ENCODE assay signal across 8 mouse cellular contexts in the genomic region with DNA sequence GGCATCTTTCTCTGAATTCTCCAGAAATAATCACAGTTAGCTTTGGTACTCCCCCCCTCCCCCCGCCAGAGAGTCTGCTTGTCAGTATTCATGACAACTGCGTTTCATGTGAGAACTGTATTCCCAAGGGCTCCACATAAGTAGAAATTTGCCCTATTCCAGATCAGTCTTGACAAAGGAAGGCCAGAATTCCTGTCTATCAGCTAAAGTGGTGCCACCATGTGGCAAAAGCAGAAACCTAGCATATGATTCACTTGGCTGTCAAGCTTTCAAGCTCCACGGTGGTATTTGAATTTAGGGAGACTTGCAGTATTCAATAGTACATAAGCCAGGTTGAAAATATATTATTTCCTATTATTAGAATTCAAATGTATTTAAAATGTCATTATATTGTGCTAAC. TPM values are rescaled to one million over a fixed set of nuclear protein-coding genes. Genes with fewer than 3 reads are reported as not detected.
DNase-seq lines count a peak whose midpoint lies in the region; ATAC-seq and TF ChIP-seq lines count a peak whose summit lies in the region.

No protein-coding gene starts in this region.

- no peak for TF ChIP-seq RAD21 in MEL (IDR thresholded peaks at IDR 0.05; ENCODE audit: low read depth, low read length)

- peak in 1 of 3 experiments; percentile 21; a peak in 1 of 6 replicates for TF ChIP-seq CTCF in MEL (IDR thresholded peaks at IDR 0.05 in 2 of 3, conservative IDR thresholded peaks at IDR 0.05 in 1 of 3; ENCODE audit: control insufficient read depth in 1 of 3, insufficient read depth in 1 of 3, low read depth in 2 of 3, low read length in 3 of 3, poor library complexity in 1 of 3, severe bottlenecking in 1 of 3)

- ATAC-seq in intestine, embryonic 14.5 days (replicated peaks; ENCODE audit: low FRiP score, low TSS enrichment, low read depth) = 0 out of 2 replicates have a peak, but pooled peaks have one; percentile 43
- ATAC-seq in intestine, embryonic 15.5 days = no peak
- 0 out of 2 replicates have a peak, but pooled peaks have one; percentile 42 for ATAC-seq in common myeloid progenitor, adult 5-6 weeks (replicated peaks; ENCODE audit: low read depth, poor library complexity, severe bottlenecking)
- no peak for ATAC-seq in CD4-positive, CD25-positive, alpha-beta regulatory T cell, adult 4 months

- no peak overlapping the region for H3K4me3 ChIP-seq in intestine, embryonic 14.5 days (ENCODE audit: low read depth, low read length)
- H3K4me3 ChIP-seq in intestine, embryonic 15.5 days (replicated peaks) = no peak overlapping the region
- H3K4me3 ChIP-seq in MEL (ENCODE audit: control insufficient read depth in 1 of 2, insufficient read depth in 1 of 2, low read depth in 2 of 2, low read length in 2 of 2) = no peak overlapping the region

- no peaks in the 10 kb centered on the region for H3K36me3 ChIP-seq in intestine, embryonic 14.5 days (ENCODE audit: control insufficient read depth, insufficient read depth, low read length)
- no peaks in the 10 kb centered on the region for H3K36me3 ChIP-seq in intestine, embryonic 15.5 days
- H3K36me3 ChIP-seq in MEL (ENCODE audit: control insufficient read depth in 1 of 2, insufficient read depth in 2 of 2, low read length in 2 of 2) = no peaks in the 10 kb centered on the region

- no peaks in the 10 kb centered on the region for H3K4me1 ChIP-seq in intestine, embryonic 14.5 days (replicated peaks; ENCODE audit: control insufficient read depth, insufficient read depth, low read length)
- H3K4me1 ChIP-seq in intestine, embryonic 15.5 days (replicated peaks) = no peaks in the 10 kb centered on the region
- no peaks in the 10 kb centered on the region for H3K4me1 ChIP-seq in MEL (ENCODE audit: control insufficient read depth in 1 of 2, insufficient read depth in 2 of 2, low read length in 2 of 2)

- DNase-seq in intestine, embryonic 14.5 days (ENCODE audit: low spot score) = no peak
- DNase-seq in MEL (ENCODE audit: low read depth, low spot score) = peak; percentile 9
- DNase-seq in layer of hippocampus, adult 9-11 months = peak; percentile 6
- peak; percentile 5 for DNase-seq in right cerebral cortex, postnatal 4 days
- no peak for DNase-seq in spleen, postnatal 14 days (ENCODE audit: low spot score in 2 of 2)

- H3K27ac ChIP-seq in intestine, embryonic 14.5 days (ENCODE audit: low read depth) = no peak overlapping the region
- no peak overlapping the region for H3K27ac ChIP-seq in intestine, embryonic 15.5 days
- H3K27ac ChIP-seq in MEL (ENCODE audit: control insufficient read depth, low read depth, low read length) = no peak overlapping the region

- H3K9me3 ChIP-seq in intestine, embryonic 14.5 days (ENCODE audit: control insufficient read depth, low read length) = no peaks in the 10 kb centered on the region
- H3K9me3 ChIP-seq in intestine, embryonic 15.5 days = no peaks in the 10 kb centered on the region
- no peaks in the 10 kb centered on the region for H3K9me3 ChIP-seq in MEL (replicated peaks; ENCODE audit: insufficient read depth, low read length)

- no peak for TF ChIP-seq POLR2A in MEL (IDR thresholded peaks at IDR 0.05; ENCODE audit: control insufficient read depth in 1 of 2, insufficient read depth in 1 of 2, low read depth in 1 of 2, low read length in 2 of 2, poor library complexity in 1 of 2)

- H3K4me2 ChIP-seq in intestine, embryonic 14.5 days (ENCODE audit: low read length) = no peak overlapping the region
- no peak overlapping the region for H3K4me2 ChIP-seq in intestine, embryonic 15.5 days (replicated peaks)

- no peaks in the 10 kb centered on the region for H3K79me2 ChIP-seq in MEL (ENCODE audit: control insufficient read depth, insufficient read depth, low read length, poor library complexity)

- TF ChIP-seq EP300 in MEL (IDR thresholded peaks at IDR 0.05; ENCODE audit: low read depth in 1 of 2, low read length in 2 of 2) = no peak

- 42% methylated on average over 3 of the region's 3 CpGs for WGBS in intestine, embryonic 14.5 days
- WGBS in intestine, embryonic 15.5 days = 40% methylated on average over 3 of the region's 3 CpGs

- no peak overlapping the region for H3K9ac ChIP-seq in intestine, embryonic 14.5 days (ENCODE audit: low read length)
- H3K9ac ChIP-seq in intestine, embryonic 15.5 days = no peak overlapping the region
- H3K9ac ChIP-seq in MEL (ENCODE audit: control insufficient read depth, low read depth, low read length, poor library complexity, severe bottlenecking) = no peak overlapping the region

- no peaks in the 10 kb centered on the region for H3K27me3 ChIP-seq in intestine, embryonic 14.5 days (replicated peaks; ENCODE audit: control insufficient read depth, insufficient read depth, low read length)
- no peaks in the 10 kb centered on the region for H3K27me3 ChIP-seq in intestine, embryonic 15.5 days (replicated peaks)
- H3K27me3 ChIP-seq in MEL (ENCODE audit: control insufficient read depth in 1 of 2, insufficient read depth in 2 of 2, low read length in 2 of 2) = no peaks in the 10 kb centered on the region

TF ChIP-seq in MEL, 35 proteins besides CTCF, POLR2A, EP300 and RAD21:
- 0 out of 2 replicates have a peak, but pooled peaks have one; percentile 20 for TF ChIP-seq SMC3 (IDR thresholded peaks at IDR 0.05; ENCODE audit: low read depth, low read length)
- TF ChIP-seq ELF1 (IDR thresholded peaks at IDR 0.05; ENCODE audit: low read depth, low read length) = no peak

RNA-seq across cellular contexts. Expression of a gene that starts 0.6 kb away (rescaled TPM):
- 0.14 TPM in 1 of 2 replicates, not detected in the other for polyA plus RNA-seq in intestine, embryonic 14.5 days (2014; fragmentation: Nextera tagmentation; extraction: Ambion mirVana)
- polyA plus RNA-seq in intestine, embryonic 15.5 days (2015; fragmentation: Nextera tagmentation; extraction: Ambion mirVana) = 0.18 and 0.37 TPM in 2 replicates
- total RNA-seq in MEL (2012; rRNA removed) = not detected in 2 replicates
- polyA plus RNA-seq in MEL (2012; ENCODE audit: insufficient read depth in 1 of 2, insufficient read length in 2 of 2, low read depth in 1 of 2, low replicate concordance in 2 of 2, missing spikeins in 1 of 2) = not detected
- total RNA-seq in common myeloid progenitor, adult 5-6 weeks (2017) = 1.1 and 3.2 TPM in 2 replicates
- polyA plus RNA-seq in CD4-positive, CD25-positive, alpha-beta regulatory T cell, adult 4 months (2017; shearing (Covaris generic)) = not detected

Comparison
In these comparisons a context has a peak if more than half of its experiments do, and no peak if none do; other contexts are left out.
1. ATAC-seq: peak in intestine, embryonic 14.5 days (single experiment) and common myeloid progenitor, adult 5-6 weeks (single experiment); none in intestine, embryonic 15.5 days (single experiment) and CD4-positive, CD25-positive, alpha-beta regulatory T cell, adult 4 months (single experiment).
2. DNase-seq: peak in MEL (single experiment), layer of hippocampus, adult 9-11 months (single experiment) and right cerebral cortex, postnatal 4 days (single experiment); none in intestine, embryonic 14.5 days (single experiment) and spleen, postnatal 14 days (0 of 2).